Mouse (Mus musculus): ENCODE results near the gene Rpl10a. TPM values are rescaled to one million over a fixed set of nuclear protein-coding genes. Genes with fewer than 3 reads are reported as not detected.

The Rpl10a gene
- 100 to 1,000 TPM; 663 to 665 TPM for total RNA-seq (2021)

- peak; percentile 99 for DNase-seq
Observed at GRCm38 (mm10) chr17:28328366-28328928, at the start of gene Rpl10a. Gene Rpl10a (plus strand): TSS chr17:28328471.

DNA sequence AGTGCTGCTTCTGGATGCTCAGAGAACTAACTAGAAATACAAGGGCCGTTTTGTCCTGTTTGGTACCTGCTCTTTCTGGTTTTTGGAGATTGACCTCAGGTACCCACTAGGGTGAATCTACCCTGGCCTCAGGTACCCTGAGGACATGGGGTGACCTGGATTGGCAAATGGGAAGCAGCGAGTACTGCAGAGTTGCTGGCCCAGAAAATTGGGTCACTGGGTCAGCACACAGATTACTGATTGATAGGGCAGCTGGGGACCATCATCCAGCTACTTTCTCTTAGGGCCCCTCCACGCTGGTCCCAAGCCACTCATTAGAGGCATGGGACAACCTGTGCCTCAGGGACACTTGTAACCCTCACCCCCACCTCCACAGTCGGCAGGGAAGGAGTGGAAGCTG lies 49.0 kb upstream of the Rpl10a start:
- no peak for DNase-seq

- peak; percentile 83 for DNase-seq
Observed at GRCm38 (mm10) chr17:28279780-28280422, 48.4 kb upstream of the Rpl10a start.

- no peak for DNase-seq
Observed at GRCm38 (mm10) chr17:28280423-28280800, 47.9 kb upstream of the Rpl10a start.

DNA sequence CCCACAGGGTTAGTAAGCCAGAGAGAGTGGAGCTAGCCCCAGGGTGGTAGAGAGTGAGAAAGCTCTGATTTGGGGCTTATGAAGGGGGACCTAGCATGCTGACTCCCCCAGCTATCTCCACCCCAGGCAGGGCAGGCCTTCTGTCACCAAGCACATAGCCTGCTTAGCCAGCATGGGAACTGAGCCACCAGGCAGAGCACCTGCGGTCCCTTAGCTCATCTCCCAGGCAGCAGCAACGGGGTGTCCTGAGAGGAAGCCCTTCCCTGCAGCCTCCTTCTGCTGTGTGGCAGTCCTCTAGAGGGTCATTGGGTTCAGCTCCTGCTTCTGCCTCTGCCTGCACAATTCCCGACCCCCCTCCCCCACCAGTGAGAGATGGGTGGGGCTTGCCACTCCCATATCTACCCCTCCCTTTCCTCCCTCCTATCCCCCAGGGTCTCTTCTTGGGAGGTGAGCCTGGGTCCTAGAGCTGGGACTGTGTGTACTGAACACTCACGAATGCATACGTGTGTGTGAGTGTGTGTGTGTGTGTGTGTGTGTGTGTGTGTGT lies 47.4 kb upstream of the Rpl10a start:
- no peak for DNase-seq

GRCm38 (mm10) chr17:28281866-28282441 lies 46.3 kb upstream of the Rpl10a start:
- no peak for DNase-seq

DNA sequence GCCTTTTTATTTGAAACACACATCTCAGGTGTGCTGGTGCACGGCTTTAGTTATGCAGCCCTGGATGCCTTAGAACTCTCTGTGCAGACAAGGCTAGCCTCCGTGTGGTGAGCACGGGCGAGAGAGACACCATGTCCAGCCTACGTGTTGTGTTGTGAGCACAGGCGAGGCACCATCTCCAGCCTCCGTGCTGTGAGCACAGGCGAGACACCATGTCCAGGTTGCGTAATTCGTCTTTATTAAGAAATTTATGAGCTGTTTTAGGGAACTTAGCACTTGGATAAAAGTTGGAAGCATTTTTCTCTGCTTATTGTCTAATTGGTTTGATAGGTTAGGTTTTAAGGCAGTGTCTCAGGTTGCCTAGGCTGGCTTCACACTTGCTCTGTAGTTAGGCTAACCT lies 45.1 kb upstream of the Rpl10a start:
- no peak for DNase-seq

- no peak for DNase-seq
Observed at GRCm38 (mm10) chr17:28286133-28286532, 42.1 kb upstream of the Rpl10a start.

GRCm38 (mm10) chr17:28286964-28287363 lies 41.3 kb upstream of the Rpl10a start:
- DNase-seq: no peak

GRCm38 (mm10) chr17:28287578-28287977 lies 40.7 kb upstream of the Rpl10a start:
- DNase-seq: no peak

DNA sequence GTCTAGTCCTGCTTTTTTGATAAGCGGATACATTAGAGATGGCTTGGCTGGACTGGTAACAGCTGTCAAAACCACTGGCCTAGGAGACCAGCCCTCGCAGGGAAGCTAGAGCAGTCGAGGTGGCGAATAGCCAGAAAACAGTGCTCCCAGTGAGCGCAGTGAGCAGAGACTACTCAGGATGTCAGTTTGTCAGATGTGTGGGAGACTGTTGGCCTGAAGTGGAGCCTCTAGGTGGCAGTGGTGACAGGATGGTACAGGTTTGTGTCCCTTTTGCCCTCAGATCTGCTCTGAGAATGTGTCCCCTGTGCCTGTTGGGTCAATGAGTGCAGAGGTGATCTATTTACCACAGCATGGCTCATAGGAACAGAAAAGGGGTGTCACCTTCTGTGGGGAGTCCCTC lies 40.3 kb upstream of the Rpl10a start:
- peak; percentile 37 for DNase-seq

- DNase-seq: peak; percentile 84
Observed at GRCm38 (mm10) chr17:28290262-28290661, 38.0 kb upstream of the Rpl10a start.

- no peak for DNase-seq
Observed at GRCm38 (mm10) chr17:28290671-28291070, 37.6 kb upstream of the Rpl10a start.

GRCm38 (mm10) chr17:28291346-28291745 lies 36.9 kb upstream of the Rpl10a start:
- no peak for DNase-seq

DNA sequence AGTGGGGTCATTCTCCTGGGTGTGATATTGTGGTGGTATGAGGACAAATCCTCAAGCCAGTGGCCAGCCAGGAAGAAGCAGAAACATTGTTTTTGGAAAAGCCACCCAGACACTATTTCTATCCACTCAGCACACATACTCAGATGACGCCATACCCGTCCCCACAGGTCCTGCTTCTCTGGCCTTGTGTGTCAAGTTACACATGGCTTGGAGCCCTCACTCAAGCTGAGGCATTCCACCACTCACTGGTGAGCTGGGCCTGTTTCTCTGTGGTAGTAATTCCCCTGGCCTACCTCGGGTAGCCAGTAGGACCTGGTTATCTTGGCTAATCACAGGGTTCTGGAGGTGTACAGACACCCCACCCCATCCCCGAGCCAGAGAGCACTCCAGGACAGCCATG lies 34.6 kb upstream of the Rpl10a start:
- DNase-seq: no peak

GRCm38 (mm10) chr17:28294449-28295333 lies 33.6 kb upstream of the Rpl10a start:
- DNase-seq: no peak

GRCm38 (mm10) chr17:28298888-28299287 lies 29.4 kb upstream of the Rpl10a start:
- no peak for DNase-seq

DNA sequence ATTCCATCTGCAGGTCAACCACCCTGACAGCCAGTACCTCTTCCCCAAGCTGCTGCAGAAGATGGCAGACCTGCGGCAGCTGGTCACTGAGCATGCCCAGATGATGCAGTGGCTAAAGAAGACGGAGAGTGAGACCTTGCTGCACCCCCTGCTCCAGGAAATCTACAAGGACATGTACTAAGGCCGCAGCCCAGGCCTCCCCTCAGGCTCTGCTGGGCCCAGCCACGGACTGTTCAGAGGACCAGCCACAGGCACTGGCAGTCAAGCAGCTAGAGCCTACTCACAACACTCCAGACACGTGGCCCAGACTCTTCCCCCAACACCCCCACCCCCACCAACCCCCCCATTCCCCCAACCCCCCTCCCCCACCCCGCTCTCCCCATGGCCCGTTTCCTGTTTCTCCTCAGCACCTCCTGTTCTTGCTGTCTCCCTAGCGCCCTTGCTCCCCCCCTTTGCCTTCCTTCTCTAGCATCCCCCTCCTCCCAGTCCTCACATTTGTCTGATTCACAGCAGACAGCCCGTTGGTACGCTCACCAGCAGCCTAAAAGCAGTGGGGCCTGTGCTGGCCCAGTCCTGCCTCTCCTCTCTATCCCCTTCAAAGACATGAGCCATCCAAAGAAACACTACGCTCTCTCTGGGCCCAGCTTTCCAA lies 28.5 kb upstream of the Rpl10a start:
- DNase-seq: no peak

- no peak for DNase-seq
Observed at GRCm38 (mm10) chr17:28300323-28300722, 27.9 kb upstream of the Rpl10a start.

GRCm38 (mm10) chr17:28300850-28301249 lies 27.4 kb upstream of the Rpl10a start:
- no peak for DNase-seq

- DNase-seq: no peak
Observed at GRCm38 (mm10) chr17:28305172-28305571, 23.1 kb upstream of the Rpl10a start.
